Mouse (Mus musculus) C2C12 (cell line): ENCODE measurements around the gene Mark4.

ENCODE experiments used
- CEBPB ChIP-seq: IDR thresholded peaks from one replicate; pipeline ENCODE4 v1.6.1; 2011; ENCODE audit warnings: low read depth, mild to moderate bottlenecking, control low read depth, moderate library complexity
- CTCF ChIP-seq: IDR thresholded peaks from one replicate; pipeline ENCODE4 v1.5.1; 2011; ENCODE audit not compliant: control insufficient read depth, insufficient read depth, insufficient read length
- FOSL1 ChIP-seq: IDR thresholded peaks from one replicate; pipeline ENCODE4 v1.8.0; 2011; ENCODE audit warnings: mild to moderate bottlenecking, low read length; ENCODE audit not compliant: poor library complexity, insufficient read depth, severe bottlenecking
- MAX ChIP-seq: IDR thresholded peaks from one replicate; pipeline ENCODE4 v1.6.1; 2011; ENCODE audit warnings: mild to moderate bottlenecking, control low read depth
- MYOD1 ChIP-seq: IDR thresholded peaks from one replicate; pipeline ENCODE4 v1.6.1; 2011; ENCODE audit warnings: low read depth; ENCODE audit not compliant: control insufficient read depth, insufficient read length
- USF1 ChIP-seq: IDR thresholded peaks from one replicate; pipeline ENCODE4 v1.6.1; 2011; ENCODE audit warnings: low read depth, mild to moderate bottlenecking, control low read depth, moderate library complexity

DNA sequence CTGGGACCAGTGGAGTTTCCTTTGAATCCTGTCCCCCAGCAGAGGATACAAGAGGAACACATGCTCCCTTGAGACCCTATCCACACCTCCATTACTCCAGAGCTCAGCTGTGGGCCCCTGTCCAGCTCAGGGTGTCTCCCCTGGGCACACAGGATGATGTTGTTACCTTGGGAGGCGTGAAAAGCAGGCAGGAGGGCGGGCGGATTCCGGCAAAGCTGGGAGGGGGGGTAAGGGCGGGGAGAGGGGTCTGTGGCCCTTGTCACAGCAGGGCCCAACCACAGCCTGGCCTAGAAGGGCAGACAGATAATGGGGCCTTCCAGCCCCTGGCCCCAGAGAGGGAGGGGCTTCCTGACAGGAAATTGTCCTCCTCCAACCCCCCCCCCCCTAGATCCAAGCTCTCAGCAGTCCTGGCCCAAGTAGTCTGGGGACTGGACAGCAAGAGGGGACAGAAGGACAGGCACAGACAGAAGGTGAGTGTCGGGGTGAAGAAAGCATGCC, 4.3 kb upstream of the Mark4 start, which contains the start of gene Exoc3l2:
- TF ChIP-seq USF1 (no peak), CEBPB (no peak), CTCF (no peak), MYOD1 (no peak), MAX (no peak), FOSL1 (no peak)
